Comparison of ENCODE assay signal across 18 mouse cellular contexts in genomic region chr19:53813576-53813975, GRCm38 (mm10).
"Had no signal": no experiment of that assay in that cellular context is flagged by ENCODE, and none has a peak within 500 bp of the region (broad histone marks: within the 10 kb centered on the region; RNA-seq: fewer than 3 reads in every experiment).

No protein-coding gene starts in this region.

- H3K27ac ChIP-seq: midbrain, embryonic 12.5 days; neural tube, embryonic 13.5 days; neural tube, embryonic 15.5 days had no signal

- H3K4me3 ChIP-seq: midbrain, embryonic 12.5 days; myocyte; neural tube, embryonic 13.5 days; neural tube, embryonic 15.5 days had no signal

- H3K36me3 ChIP-seq: midbrain, embryonic 12.5 days; neural tube, embryonic 13.5 days; neural tube, embryonic 15.5 days had no signal

- H3K27me3 ChIP-seq: neural tube, embryonic 13.5 days; neural tube, embryonic 15.5 days had no signal

- H3K4me2 ChIP-seq: lung, embryonic 14.5 days; midbrain, embryonic 12.5 days; neural tube, embryonic 13.5 days; neural tube, embryonic 15.5 days had no signal

- H3K4me1 ChIP-seq: neural tube, embryonic 15.5 days had no signal

- H3K9ac ChIP-seq: lung, embryonic 14.5 days; midbrain, embryonic 12.5 days; neural tube, embryonic 13.5 days; neural tube, embryonic 15.5 days had no signal

- H3K9me3 ChIP-seq: midbrain, embryonic 12.5 days; neural tube, embryonic 13.5 days; neural tube, embryonic 15.5 days had no signal

- ATAC-seq: midbrain, embryonic 16.5 days had no signal

- DNase-seq: lung, adult 18-20 months; lung, embryonic 14.5 days; lung, postnatal 10 days; lung, postnatal 4 days; midbrain, embryonic 14.5 days; retina, postnatal 1 day; right cerebral cortex, adult 18-20 months; right cerebral cortex, postnatal 25 days; right cerebral cortex, postnatal 4 days; spleen, adult 18-20 months; thymus, adult 18-20 months; thymus, postnatal 14 days; thymus, postnatal 36 days had no signal
